Mouse (Mus musculus) midbrain, embryonic 16.5 days (tissue): ENCODE measurements around the gene BC048403. TPM values are rescaled to one million over a fixed set of nuclear protein-coding genes. Genes with fewer than 3 reads are reported as not detected.

Experiments
- ATAC-seq: fragments of 200-750 bp; cut with Nextera tagmentation; 2 replicates; pipeline ENCODE4 v1.8.0; 2017; ENCODE audit warnings: moderate TSS enrichment
- H3K27ac ChIP-seq: fragments of 300-500 bp; sonication (generic); 2 replicates; pipeline ENCODE4 v1.5.1; 2014; ENCODE audit warnings: mild to moderate bottlenecking, low read length, mixed read lengths
- H3K27me3 ChIP-seq: fragments of 300-500 bp; sonication (generic); 2 replicates; pipeline ENCODE4 v1.6.1; 2014; ENCODE audit warnings: low read depth, low read length, mixed read lengths; ENCODE audit not compliant: control insufficient read depth, insufficient read depth
- H3K36me3 ChIP-seq: fragments of 300-500 bp; sonication (generic); 2 replicates; pipeline ENCODE4 v1.6.1; 2014; ENCODE audit warnings: mild to moderate bottlenecking, low read length, moderate library complexity, mixed read lengths; ENCODE audit not compliant: control insufficient read depth, insufficient read depth
- H3K4me1 ChIP-seq: fragments of 300-500 bp; sonication (generic); 2 replicates; pipeline ENCODE4 v1.6.1; 2014; ENCODE audit warnings: mild to moderate bottlenecking, low read length, mixed read lengths; ENCODE audit not compliant: control insufficient read depth, insufficient read depth
- H3K4me2 ChIP-seq: fragments of 300-500 bp; sonication (generic); 2 replicates; pipeline ENCODE4 v1.6.1; 2014; ENCODE audit warnings: mild to moderate bottlenecking, low read length, mixed read lengths
- H3K4me3 ChIP-seq: fragments of 300-500 bp; sonication (generic); 2 replicates; pipeline ENCODE4 v1.5.1; 2014; ENCODE audit warnings: low read depth, mild to moderate bottlenecking, low read length, moderate library complexity, mixed read lengths
- H3K9ac ChIP-seq: fragments of 300-500 bp; sonication (generic); 2 replicates; pipeline ENCODE4 v1.6.1; 2014; ENCODE audit warnings: low read depth, low read length, mixed read lengths
- H3K9me3 ChIP-seq: fragments of 300-500 bp; sonication (generic); replicated peaks from 2 replicates; pipeline ENCODE4 v1.6.1; 2014; ENCODE audit warnings: mild to moderate bottlenecking, low read length, mixed read lengths; ENCODE audit not compliant: control insufficient read depth, poor library complexity, severe bottlenecking
- WGBS: fragments of 180-500 bp; shearing (Covaris S2); extraction: QIAGEN DNeasy Blood & Tissue Kit; methylation state at CpG from one replicate; pipeline ENCODE4 v1.1.7; 2014; 5-methylcytosine and 5-hydroxymethylcytosine counted together
- polyA plus RNA-seq: library from polyadenylated mRNA; unstranded; fragments of >200 nt; fragmentation: Nextera tagmentation; extraction: Ambion mirVana; gene quantifications from 2 replicates; pipeline ENCODE4 v1.2.1, GENCODE M21; 2015

BC048403 gene
- polyA plus RNA-seq, 1 experiment from 2014 or later: 2.3 TPM

DNA sequence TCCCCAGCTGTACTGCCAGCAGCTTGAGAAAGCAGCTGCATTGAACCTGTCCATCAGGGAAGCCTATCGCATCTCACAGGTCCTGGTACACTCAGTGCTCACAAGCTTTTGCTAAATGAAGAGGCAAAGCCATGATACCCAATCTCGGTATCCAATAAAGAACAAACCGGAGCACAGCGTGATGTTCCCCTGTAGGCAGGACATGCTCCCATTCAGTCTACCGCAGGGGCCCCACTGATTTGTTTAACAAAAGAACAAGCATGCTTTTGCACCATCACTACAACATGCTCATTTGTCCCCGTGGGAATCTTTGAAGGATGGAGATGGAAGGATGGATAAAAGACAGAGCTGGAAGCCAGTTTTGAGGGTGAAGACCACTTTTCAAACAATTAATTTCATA, 50.3 kb downstream of the BC048403 start:
- no peak overlapping the region for H3K9ac ChIP-seq
- 11% methylated on average over 6 of the region's 6 CpGs for WGBS
- no peak for ATAC-seq
- H3K4me3 ChIP-seq: no peak overlapping the region
- peaks cover 17% of the 10 kb centered on the region for H3K36me3 ChIP-seq
- no peak overlapping the region for H3K4me2 ChIP-seq
- no peaks in the 10 kb centered on the region for H3K9me3 ChIP-seq
- H3K27me3 ChIP-seq: no peaks in the 10 kb centered on the region
- H3K4me1 ChIP-seq: peaks cover 8% of the 10 kb centered on the region
- no peak overlapping the region for H3K27ac ChIP-seq

DNA sequence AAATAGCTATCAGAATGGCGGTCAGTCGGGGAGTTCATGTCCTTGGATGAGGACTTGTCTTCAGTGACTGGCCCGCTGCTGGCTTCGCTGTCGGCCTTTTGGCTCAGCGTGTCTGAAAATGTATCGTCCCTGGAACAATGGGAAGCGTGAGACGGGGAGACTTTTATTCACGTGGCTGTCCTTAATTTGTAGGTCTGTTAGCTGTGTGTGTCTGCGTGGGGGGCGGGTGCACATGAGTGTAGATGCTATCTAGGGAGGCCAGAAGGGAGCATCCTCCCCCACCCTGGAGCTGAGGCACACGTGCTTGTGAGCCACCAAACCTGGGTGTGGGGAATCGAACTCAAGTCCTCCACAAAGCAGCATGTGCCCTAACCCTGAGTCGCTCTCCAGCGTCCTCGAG, 52.9 kb downstream of the BC048403 start:
- H3K9ac ChIP-seq: no peak overlapping the region
- no peaks in the 10 kb centered on the region for H3K27me3 ChIP-seq
- H3K27ac ChIP-seq: no peak overlapping the region
- no peak overlapping the region for H3K4me2 ChIP-seq
- peaks cover 8% of the 10 kb centered on the region for H3K4me1 ChIP-seq
- no peaks in the 10 kb centered on the region for H3K9me3 ChIP-seq
- ATAC-seq: no peak
- H3K36me3 ChIP-seq: peaks cover 17% of the 10 kb centered on the region
- WGBS: 89% methylated on average over 17 of the region's 17 CpGs
- no peak overlapping the region for H3K4me3 ChIP-seq

DNA sequence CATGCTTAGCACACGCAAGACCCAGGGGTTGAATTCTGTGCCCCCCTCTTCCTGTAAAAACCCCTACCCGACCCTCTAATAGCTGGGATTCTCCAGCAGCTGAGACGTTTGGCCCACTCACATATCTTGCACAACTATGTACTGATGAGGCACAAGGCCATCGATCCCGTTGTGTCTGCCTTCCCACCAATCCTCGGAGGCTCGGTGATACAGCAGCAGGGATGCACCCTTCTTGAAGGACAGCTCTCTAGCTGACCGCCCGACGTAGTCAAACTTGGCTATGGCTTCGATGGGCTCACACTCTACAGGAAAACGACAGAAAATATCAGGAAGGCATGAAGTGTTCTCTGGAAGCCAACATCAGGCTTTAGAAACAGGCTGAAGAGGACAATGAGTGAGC, 54.7 kb downstream of the BC048403 start:
- Histone ChIP-seq H3K9me3 (no peaks in the 10 kb centered on the region), H3K4me1 (peaks cover 8% of the 10 kb centered on the region), H3K4me2 (no peak overlapping the region), H3K27ac (no peak overlapping the region), H3K4me3 (no peak overlapping the region), H3K27me3 (no peaks in the 10 kb centered on the region), H3K36me3 (peaks cover 16% of the 10 kb centered on the region), H3K9ac (no peak overlapping the region)
- WGBS: 96% methylated on average over 12 of the region's 12 CpGs
- ATAC-seq: no peak

DNA sequence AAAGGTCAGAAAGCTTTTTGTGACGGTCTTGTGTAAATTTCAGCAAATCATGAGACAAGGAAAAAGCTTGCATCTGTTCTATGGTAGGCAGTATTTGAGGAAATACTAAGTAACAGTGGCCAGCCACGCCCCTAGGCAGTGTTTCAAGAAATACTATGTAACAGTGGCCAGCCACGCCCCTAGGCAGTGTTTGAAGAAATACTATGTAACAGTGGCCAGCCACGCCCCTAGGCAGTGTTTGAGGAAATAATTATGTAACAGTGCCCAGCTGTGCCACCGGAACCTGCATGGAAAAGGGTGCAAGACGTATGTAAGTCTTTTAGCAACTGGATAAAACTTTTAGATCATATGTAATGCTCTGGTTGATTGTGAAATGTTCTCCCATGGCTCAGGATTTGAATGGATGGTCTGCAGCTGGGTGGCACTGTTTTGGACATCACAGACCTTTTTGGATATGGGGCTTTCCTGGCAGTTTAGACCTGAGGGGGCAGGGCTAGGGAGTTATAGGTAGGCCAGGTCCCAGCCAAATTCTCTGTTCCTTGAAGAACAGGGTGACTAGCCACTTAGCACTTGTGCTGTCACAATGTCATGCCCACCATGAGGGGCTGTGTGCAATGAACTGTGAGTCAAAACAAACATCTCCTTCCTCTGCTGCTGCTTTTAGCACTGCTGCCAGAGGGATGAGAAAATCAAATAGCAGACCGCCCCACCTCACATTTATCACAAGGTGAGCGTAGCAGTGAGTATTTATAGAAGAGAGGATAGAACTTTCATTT, 56.5 kb downstream of the BC048403 start:
- Histone ChIP-seq H3K4me1 (no peaks in the 10 kb centered on the region), H3K27ac (no peak overlapping the region), H3K9ac (no peak overlapping the region), H3K27me3 (no peaks in the 10 kb centered on the region), H3K9me3 (no peaks in the 10 kb centered on the region), H3K4me2 (no peak overlapping the region), H3K36me3 (peaks cover 24% of the 10 kb centered on the region), H3K4me3 (no peak overlapping the region)
- ATAC-seq: no peak
- 79% methylated on average over 8 of the region's 8 CpGs for WGBS

DNA sequence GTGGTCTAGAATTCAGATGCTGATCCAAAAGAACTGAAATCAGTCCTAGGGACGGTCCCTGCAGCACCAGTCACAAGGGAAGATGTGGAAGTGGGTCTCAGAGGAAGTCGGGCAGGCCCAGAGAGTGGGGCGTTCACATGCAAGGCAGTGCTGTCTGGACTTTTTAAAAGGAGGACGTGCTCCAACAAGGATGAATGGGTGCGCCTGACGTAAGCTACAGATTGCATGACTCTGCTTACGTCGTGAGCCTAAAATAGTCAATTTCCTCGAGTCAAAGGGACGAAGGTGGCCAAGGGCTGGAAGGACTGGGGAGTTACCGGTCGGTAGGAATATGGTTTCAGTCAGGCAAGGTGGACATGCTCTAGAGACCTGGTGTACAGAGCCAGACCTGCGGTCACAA, 60.3 kb downstream of the BC048403 start:
- ATAC-seq: no peak
- no peaks in the 10 kb centered on the region for H3K9me3 ChIP-seq
- WGBS: 95% methylated on average over 13 of the region's 13 CpGs
- no peak overlapping the region for H3K4me3 ChIP-seq
- peaks cover 26% of the 10 kb centered on the region for H3K36me3 ChIP-seq
- no peak overlapping the region for H3K9ac ChIP-seq
- H3K27me3 ChIP-seq: no peaks in the 10 kb centered on the region
- H3K4me2 ChIP-seq: no peak overlapping the region
- H3K4me1 ChIP-seq: no peaks in the 10 kb centered on the region
- no peak overlapping the region for H3K27ac ChIP-seq

Other genes starting within 250 kb of the BC048403 start
- 31.1 and 35.9 TPM in 2 replicates for gene Tbk1, start 153.2 kb upstream of the BC048403 start, polyA plus RNA-seq
- 30.7 and 32.0 TPM in 2 replicates for gene Xpot, start 113.6 kb upstream of the BC048403 start, polyA plus RNA-seq
- 0.24 and 0.44 TPM in 2 replicates for gene D930020B18Rik, start 98.3 kb upstream of the BC048403 start, polyA plus RNA-seq